Mouse (Mus musculus): ENCODE measurements around the gene Dusp1. TPM values are rescaled to one million over a fixed set of nuclear protein-coding genes. Genes with fewer than 3 reads are reported as not detected.
A peak's percentile ranks its signal among the peaks of the same experiment; 100 is the strongest.

The Dusp1 gene
- polyA plus RNA-seq, 1 experiment from 2014 or later: 27.3 TPM

DNA sequence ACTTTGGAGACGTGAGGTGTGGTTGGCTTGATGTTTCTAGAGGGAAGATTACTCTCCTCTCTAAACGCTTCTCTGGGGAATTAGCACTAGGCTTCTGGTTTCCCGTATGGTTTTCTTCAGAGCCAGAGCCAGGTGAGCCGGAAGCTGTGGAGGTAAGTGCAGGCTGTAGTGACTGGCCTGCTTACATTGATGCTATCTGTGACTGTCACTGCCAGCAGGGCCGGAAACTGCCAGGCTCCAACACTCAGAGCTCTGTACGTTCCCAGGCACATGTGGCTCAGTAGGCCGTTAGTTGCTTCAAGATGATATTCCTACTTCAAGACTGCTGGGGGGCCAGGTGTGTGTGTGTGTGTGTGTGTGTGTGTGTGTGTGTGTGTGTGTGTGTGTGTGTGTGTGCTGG lies 32.2 kb upstream of the Dusp1 start:
- no peaks in the 10 kb centered on the region for H3K27me3 ChIP-seq (replicated peaks; ENCODE audit: control insufficient read depth, insufficient read depth, low read length)
- no peak overlapping the region for H3K9ac ChIP-seq (ENCODE audit: low read depth, low read length)
- H3K4me1 ChIP-seq (ENCODE audit: control insufficient read depth, insufficient read depth, low read length): peaks cover 23% of the 10 kb centered on the region
- DNase-seq (ENCODE audit: low spot score): no peak
- H3K4me3 ChIP-seq (ENCODE audit: low read depth, low read length): no peak overlapping the region
- no peaks in the 10 kb centered on the region for H3K9me3 ChIP-seq (ENCODE audit: control insufficient read depth, low read length)
- no peak for ATAC-seq (ENCODE audit: low read depth)
- H3K36me3 ChIP-seq (ENCODE audit: control insufficient read depth, insufficient read depth, low read length): peaks cover 17% of the 10 kb centered on the region; the same call in 1 of the 2 replicates
- H3K27ac ChIP-seq (replicated peaks; ENCODE audit: low read depth, low read length): no peak overlapping the region
- 79% methylated on average over 7 of the region's 7 CpGs for WGBS
- no peak overlapping the region for H3K4me2 ChIP-seq (ENCODE audit: low read depth, low read length)

DNA sequence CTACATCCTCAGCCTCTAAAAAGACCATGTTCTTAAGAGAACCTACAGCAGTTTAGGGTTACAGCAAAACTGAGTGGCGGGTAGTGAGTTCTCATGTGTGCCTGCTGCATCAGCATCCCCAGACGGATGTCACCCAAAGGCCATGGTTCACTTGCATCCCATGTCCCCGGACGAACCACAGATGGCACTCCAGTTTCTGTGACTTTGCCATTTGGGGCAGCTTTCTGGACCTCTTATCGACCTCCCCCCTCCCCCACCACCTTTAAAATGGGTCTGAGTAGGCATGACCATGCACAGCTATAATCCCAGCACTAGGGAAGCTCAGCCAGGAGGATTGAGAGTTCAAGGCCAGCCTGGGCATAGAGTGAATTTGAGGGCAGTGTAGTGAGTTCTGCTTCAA lies 31.3 kb upstream of the Dusp1 start:
- H3K9ac ChIP-seq (ENCODE audit: low read depth, low read length): no peak overlapping the region

DNA sequence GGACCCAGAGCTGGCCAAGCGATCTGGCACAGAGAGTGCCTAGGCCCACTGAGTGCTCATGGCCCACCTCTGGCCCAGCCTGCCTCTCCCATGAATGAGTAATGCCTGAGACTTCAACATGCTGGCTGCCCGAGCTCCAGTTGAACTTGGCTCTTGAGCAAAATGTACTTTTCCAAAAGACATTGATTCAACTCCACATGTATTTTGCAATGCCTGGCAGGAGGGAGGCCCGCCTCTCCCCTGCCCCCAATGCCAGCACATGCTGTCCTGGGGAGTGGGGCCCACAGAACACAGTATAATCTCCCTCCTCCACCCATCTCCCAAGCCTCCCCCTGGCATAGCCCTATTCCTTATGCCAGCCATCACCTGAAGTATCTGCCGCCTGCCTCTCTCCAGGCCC lies 30.6 kb upstream of the Dusp1 start:
- ATAC-seq (ENCODE audit: low read depth): no peak
- Histone ChIP-seq H3K4me2 (ENCODE audit: low read depth, low read length) (no peak overlapping the region), H3K9ac (ENCODE audit: low read depth, low read length) (no peak overlapping the region), H3K27me3 (replicated peaks; ENCODE audit: control insufficient read depth, insufficient read depth, low read length) (no peaks in the 10 kb centered on the region), H3K9me3 (ENCODE audit: control insufficient read depth, low read length) (no peaks in the 10 kb centered on the region), H3K4me3 (ENCODE audit: low read depth, low read length) (no peak overlapping the region), H3K27ac (replicated peaks; ENCODE audit: low read depth, low read length) (no peak overlapping the region), H3K36me3 (ENCODE audit: control insufficient read depth, insufficient read depth, low read length) (peaks cover 17% of the 10 kb centered on the region; the same call in 1 of the 2 replicates), H3K4me1 (ENCODE audit: control insufficient read depth, insufficient read depth, low read length) (peaks cover 23% of the 10 kb centered on the region)
- 96% methylated on average over 4 of the region's 4 CpGs for whole genome bisulfite sequencing
- no peak for DNase-seq (ENCODE audit: low spot score)

More for the DNA sequence above, 31.3 kb upstream of the Dusp1 start:
- Histone ChIP-seq H3K36me3 (ENCODE audit: control insufficient read depth, insufficient read depth, low read length) (peaks cover 17% of the 10 kb centered on the region; the same call in 1 of the 2 replicates), H3K27me3 (replicated peaks; ENCODE audit: control insufficient read depth, insufficient read depth, low read length) (no peaks in the 10 kb centered on the region), H3K27ac (replicated peaks; ENCODE audit: low read depth, low read length) (no peak overlapping the region), H3K9me3 (ENCODE audit: control insufficient read depth, low read length) (no peaks in the 10 kb centered on the region), H3K4me2 (ENCODE audit: low read depth, low read length) (no peak overlapping the region), H3K4me1 (ENCODE audit: control insufficient read depth, insufficient read depth, low read length) (peaks cover 23% of the 10 kb centered on the region), H3K4me3 (ENCODE audit: low read depth, low read length) (no peak overlapping the region)
- 95% methylated on average over 5 of the region's 5 CpGs for WGBS
- no peak for ATAC-seq (ENCODE audit: low read depth)
- DNase-seq (ENCODE audit: low spot score): no peak

DNA sequence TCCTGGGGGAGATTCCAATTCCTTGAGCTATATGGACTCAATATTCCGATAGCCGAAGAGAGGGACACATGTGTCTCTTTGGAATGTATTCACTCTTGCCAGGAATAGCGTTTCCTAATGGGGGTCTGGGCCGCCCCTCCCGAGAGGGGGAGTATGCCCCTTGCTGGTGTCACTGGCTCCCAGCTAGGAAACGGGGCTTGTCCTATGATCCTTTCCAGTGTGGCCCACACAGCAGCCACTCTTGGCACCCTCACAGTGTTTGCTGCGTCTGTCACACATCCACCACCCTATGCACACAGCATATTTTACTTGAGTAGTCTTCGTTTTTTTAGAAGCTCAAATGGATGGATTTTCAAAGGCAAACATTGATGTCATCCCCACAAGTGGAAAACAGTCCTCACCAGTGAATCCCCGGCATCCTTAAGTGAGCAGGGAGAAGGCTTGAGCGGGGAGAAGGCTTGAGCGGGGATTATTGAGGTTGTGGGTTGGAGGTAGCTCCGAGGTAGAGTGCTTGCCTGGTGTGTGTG lies 26.1 kb upstream of the Dusp1 start:
- DNase-seq (ENCODE audit: low spot score): no peak
- no peak overlapping the region for H3K4me2 ChIP-seq (ENCODE audit: low read depth, low read length)
- H3K9me3 ChIP-seq (ENCODE audit: control insufficient read depth, low read length): no peaks in the 10 kb centered on the region
- H3K36me3 ChIP-seq (ENCODE audit: control insufficient read depth, insufficient read depth, low read length): peaks cover 27% of the 10 kb centered on the region; the same call in 1 of the 2 replicates
- H3K4me3 ChIP-seq (ENCODE audit: low read depth, low read length): no peak overlapping the region
- 0 out of 2 replicates have a peak, but pooled peaks cover 5% of the 10 kb centered on the region for H3K4me1 ChIP-seq (ENCODE audit: control insufficient read depth, insufficient read depth, low read length)
- WGBS: 78% methylated on average over 12 of the region's 12 CpGs
- no peak for ATAC-seq (ENCODE audit: low read depth)
- H3K9ac ChIP-seq (ENCODE audit: low read depth, low read length): no peak overlapping the region
- H3K27me3 ChIP-seq (replicated peaks; ENCODE audit: control insufficient read depth, insufficient read depth, low read length): no peaks in the 10 kb centered on the region
- no peak overlapping the region for H3K27ac ChIP-seq (replicated peaks; ENCODE audit: low read depth, low read length)

DNA sequence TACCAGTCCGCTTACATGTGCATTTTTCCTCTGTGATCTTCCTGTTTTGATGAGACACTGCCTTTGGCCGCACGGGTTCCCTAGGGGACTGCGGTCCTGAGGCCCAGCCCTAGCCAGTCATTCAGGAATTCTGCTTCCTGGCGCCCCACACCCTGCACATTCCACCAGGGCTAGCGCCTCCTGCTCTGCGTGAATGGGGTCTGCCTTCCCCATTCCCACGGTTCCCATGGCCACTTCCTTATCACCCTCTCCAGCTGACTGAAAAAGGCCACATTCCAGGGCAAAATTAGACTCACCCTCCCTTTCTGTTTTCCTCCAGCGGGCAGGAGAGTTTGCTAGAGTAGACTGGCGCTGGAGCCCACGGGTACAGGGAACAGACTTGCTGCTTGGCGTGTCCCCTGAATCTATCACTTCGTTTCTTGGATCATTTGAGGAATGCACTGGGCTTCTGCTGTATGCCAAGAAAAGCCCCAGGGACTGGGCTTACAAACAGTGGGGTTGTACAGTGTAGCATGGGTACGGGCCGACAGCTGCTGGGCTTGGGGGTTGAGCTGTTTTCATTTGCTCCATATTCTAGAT lies 22.7 kb upstream of the Dusp1 start:
- H3K36me3 ChIP-seq (ENCODE audit: control insufficient read depth, insufficient read depth, low read length): peaks cover 23% of the 10 kb centered on the region; the same call in 1 of the 2 replicates
- H3K4me3 ChIP-seq (ENCODE audit: low read depth, low read length): no peak overlapping the region
- H3K9me3 ChIP-seq (ENCODE audit: control insufficient read depth, low read length): no peaks in the 10 kb centered on the region
- DNase-seq (ENCODE audit: low spot score) (peak; percentile 88), ATAC-seq (ENCODE audit: low read depth) (peak; percentile 91)
- H3K27ac ChIP-seq (replicated peaks; ENCODE audit: low read depth, low read length): peak overlapping the region; percentile 68
- peak overlapping the region; percentile 11; the same call in 1 of the 2 replicates for H3K4me2 ChIP-seq (ENCODE audit: low read depth, low read length)
- WGBS: 48% methylated on average over 15 of the region's 15 CpGs
- 0 out of 2 replicates have a peak, but pooled peaks cover 8% of the 10 kb centered on the region for H3K4me1 ChIP-seq (ENCODE audit: control insufficient read depth, insufficient read depth, low read length)
- H3K27me3 ChIP-seq (replicated peaks; ENCODE audit: control insufficient read depth, insufficient read depth, low read length): no peaks in the 10 kb centered on the region
- H3K9ac ChIP-seq (ENCODE audit: low read depth, low read length): no peak overlapping the region

DNA sequence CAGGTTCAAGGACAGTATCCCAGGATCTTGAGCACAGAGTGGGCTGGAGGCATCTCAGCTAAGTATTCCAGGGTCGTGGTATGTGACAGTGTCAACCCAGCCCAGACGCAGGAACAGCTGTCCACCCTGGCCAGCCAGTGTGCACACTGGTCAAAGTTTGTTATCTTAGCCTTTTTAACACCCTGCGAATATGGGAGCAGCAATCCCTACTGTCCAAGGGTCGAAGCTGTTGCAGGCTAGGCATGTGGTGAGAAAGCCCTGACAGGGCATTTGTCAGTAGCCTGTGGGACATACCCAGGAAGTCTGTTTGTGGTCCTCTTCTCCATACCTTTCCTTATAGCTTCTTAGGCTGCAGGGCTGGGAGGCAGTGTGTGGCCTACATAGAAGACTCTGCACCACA lies 22.1 kb upstream of the Dusp1 start:
- ATAC-seq (ENCODE audit: low read depth) (peak; percentile 16; the same call in 1 of the 2 replicates), DNase-seq (ENCODE audit: low spot score) (no peak)
- WGBS: 72% methylated on average over 4 of the region's 4 CpGs
- Histone ChIP-seq H3K36me3 (ENCODE audit: control insufficient read depth, insufficient read depth, low read length) (peaks cover 23% of the 10 kb centered on the region; the same call in 1 of the 2 replicates), H3K27me3 (replicated peaks; ENCODE audit: control insufficient read depth, insufficient read depth, low read length) (no peaks in the 10 kb centered on the region), H3K4me3 (ENCODE audit: low read depth, low read length) (no peak overlapping the region), H3K27ac (replicated peaks; ENCODE audit: low read depth, low read length) (peak overlapping the region; percentile 68), H3K4me1 (ENCODE audit: control insufficient read depth, insufficient read depth, low read length) (0 out of 2 replicates have a peak, but pooled peaks cover 8% of the 10 kb centered on the region), H3K9ac (ENCODE audit: low read depth, low read length) (no peak overlapping the region), H3K4me2 (ENCODE audit: low read depth, low read length) (no peak overlapping the region; the same call in 1 of the 2 replicates), H3K9me3 (ENCODE audit: control insufficient read depth, low read length) (no peaks in the 10 kb centered on the region)

DNA sequence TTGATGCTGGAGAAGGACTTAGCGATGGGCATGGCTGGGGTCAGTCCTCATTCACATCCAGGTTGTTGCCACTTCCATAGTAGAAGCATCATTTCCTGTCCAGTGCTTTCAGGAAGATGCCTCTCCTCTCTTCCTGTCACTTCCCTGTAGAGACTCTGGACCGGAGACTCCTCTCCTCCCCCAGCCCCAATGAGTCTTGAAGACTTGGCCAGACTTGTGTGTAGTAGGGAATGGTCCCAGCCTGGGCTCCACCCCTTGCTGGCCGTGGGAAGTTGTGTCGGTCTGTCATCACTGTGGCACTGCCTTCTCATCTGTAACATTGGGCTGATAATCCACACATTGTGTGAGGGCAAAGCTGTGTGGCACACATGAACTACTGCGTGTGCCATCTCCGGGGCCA lies 21.7 kb upstream of the Dusp1 start:
- H3K36me3 ChIP-seq (ENCODE audit: control insufficient read depth, insufficient read depth, low read length): peaks cover 23% of the 10 kb centered on the region; the same call in 1 of the 2 replicates
- 0 out of 2 replicates have a peak, but pooled peaks cover 8% of the 10 kb centered on the region for H3K4me1 ChIP-seq (ENCODE audit: control insufficient read depth, insufficient read depth, low read length)
- WGBS: 86% methylated on average over 6 of the region's 6 CpGs
- no peak overlapping the region for H3K4me2 ChIP-seq (ENCODE audit: low read depth, low read length)
- peak overlapping the region; percentile 68; the same call in 1 of the 2 replicates for H3K27ac ChIP-seq (replicated peaks; ENCODE audit: low read depth, low read length)
- DNase-seq (ENCODE audit: low spot score) (no peak), ATAC-seq (ENCODE audit: low read depth) (no peak)
- H3K27me3 ChIP-seq (replicated peaks; ENCODE audit: control insufficient read depth, insufficient read depth, low read length): no peaks in the 10 kb centered on the region
- H3K4me3 ChIP-seq (ENCODE audit: low read depth, low read length): no peak overlapping the region
- H3K9ac ChIP-seq (ENCODE audit: low read depth, low read length): no peak overlapping the region
- H3K9me3 ChIP-seq (ENCODE audit: control insufficient read depth, low read length): no peaks in the 10 kb centered on the region

DNA sequence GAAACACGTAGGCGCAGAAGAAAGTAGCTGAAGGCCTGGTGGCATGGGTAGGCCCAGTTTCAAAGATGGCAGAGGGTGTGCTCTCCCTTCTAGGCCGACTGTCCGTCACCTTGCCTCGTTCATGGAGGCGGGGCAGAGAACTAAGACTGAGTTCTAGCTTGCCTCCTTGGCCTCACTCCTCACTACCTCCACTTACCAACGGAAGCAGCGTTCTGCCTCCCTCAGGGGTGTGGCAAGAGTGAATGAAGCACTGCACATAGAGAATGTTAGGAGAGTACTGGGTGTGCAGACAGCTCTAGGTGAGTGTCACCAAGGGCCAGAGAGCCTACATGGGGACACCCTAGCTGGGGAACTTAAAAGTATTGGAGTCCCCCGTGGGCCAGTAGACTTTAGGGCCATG lies 21.1 kb upstream of the Dusp1 start:
- H3K9ac ChIP-seq (ENCODE audit: low read depth, low read length): no peak overlapping the region
- H3K4me3 ChIP-seq (ENCODE audit: low read depth, low read length): no peak overlapping the region
- H3K9me3 ChIP-seq (ENCODE audit: control insufficient read depth, low read length): no peaks in the 10 kb centered on the region
- no peak overlapping the region; the same call in 1 of the 2 replicates for H3K27ac ChIP-seq (replicated peaks; ENCODE audit: low read depth, low read length)
- ATAC-seq (ENCODE audit: low read depth): no peak
- H3K4me1 ChIP-seq (ENCODE audit: control insufficient read depth, insufficient read depth, low read length): 0 out of 2 replicates have a peak, but pooled peaks cover 8% of the 10 kb centered on the region
- peaks cover 23% of the 10 kb centered on the region; the same call in 1 of the 2 replicates for H3K36me3 ChIP-seq (ENCODE audit: control insufficient read depth, insufficient read depth, low read length)
- H3K4me2 ChIP-seq (ENCODE audit: low read depth, low read length): no peak overlapping the region
- DNase-seq (ENCODE audit: low spot score): no peak
- WGBS: 92% methylated on average over 9 of the region's 9 CpGs
- no peaks in the 10 kb centered on the region for H3K27me3 ChIP-seq (replicated peaks; ENCODE audit: control insufficient read depth, insufficient read depth, low read length)
